In the genomic region with DNA sequence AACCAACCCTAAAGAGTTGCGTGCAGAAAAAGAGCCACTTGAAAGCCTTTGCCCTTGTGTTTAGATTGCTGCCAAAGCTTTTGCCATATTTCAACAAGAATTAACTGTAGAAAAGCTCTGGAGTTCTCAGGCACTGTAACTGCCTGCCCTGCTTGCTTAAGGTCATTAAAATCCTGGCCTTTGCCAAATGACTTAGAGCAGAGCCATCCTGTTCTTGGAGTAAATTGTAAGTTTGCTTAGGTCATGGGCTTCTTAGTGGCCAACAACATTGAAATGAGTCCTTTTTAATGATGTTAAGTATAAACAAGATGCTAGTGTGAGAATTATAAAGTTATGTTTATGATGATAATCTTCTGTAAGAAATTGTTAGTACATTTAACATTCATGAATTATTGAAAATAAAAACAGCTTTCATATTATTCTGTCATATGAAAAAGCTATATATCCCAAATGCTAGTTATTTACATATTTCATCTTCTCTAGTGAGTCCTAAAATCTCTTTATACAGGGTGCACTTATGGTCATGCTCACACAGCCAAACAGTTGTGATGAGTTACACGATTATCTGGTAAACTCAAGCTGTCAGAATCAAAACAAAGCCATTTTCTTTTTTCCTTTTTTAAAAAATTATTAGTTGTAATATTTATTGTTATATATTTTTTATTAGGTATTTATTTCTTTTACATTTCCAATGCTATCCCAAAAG, we compare ENCODE assay signal across 18 mouse cellular contexts.
DNase-seq lines count a peak whose midpoint lies in the region; ATAC-seq and TF ChIP-seq lines count a peak whose summit lies in the region.
"Had no signal": no experiment of that assay in that cellular context is flagged by ENCODE, and none has a peak within 500 bp of the region (broad histone marks: within the 10 kb centered on the region; RNA-seq: fewer than 3 reads in every experiment).

No protein-coding gene starts in this region.

- TF ChIP-seq POLR2A in liver, adult 2 months (IDR thresholded peaks at IDR 0.05; ENCODE audit: extremely low read depth, insufficient read depth, low read length): no peak

- peak; percentile 5 to 15 for DNase-seq in heart, adult 18-20 months
- DNase-seq in heart, postnatal 36 days: no peak
- DNase-seq in liver, adult 2 months (ENCODE audit: extremely low read depth, low read depth, low spot score): peak; percentile 20
- no peak for DNase-seq in liver, postnatal 0 days
- no peak for DNase-seq in yolk sac, embryonic 10.5 days (ENCODE audit: low spot score)
- DNase-seq in left cerebral cortex, adult 18-20 months (ENCODE audit: low spot score in 2 of 2): no peak
- DNase-seq: adrenal gland, postnatal 14 days; cerebellum, adult 11-12 months; cerebellum, adult 9-10 months; cerebellum, postnatal 25 days; gastrocnemius, postnatal 10 days; heart, adult 11 months had no signal

- H3K4me2 ChIP-seq in liver, postnatal 0 days (ENCODE audit: low read depth, low read length): no peak overlapping the region
- no peak overlapping the region for H3K4me2 ChIP-seq in stomach, embryonic 15.5 days
- H3K4me2 ChIP-seq: embryonic facial prominence, embryonic 12.5 days; forebrain, embryonic 15.5 days; heart, embryonic 11.5 days; heart, embryonic 15.5 days; hindbrain, embryonic 15.5 days had no signal

- TF ChIP-seq CTCF in liver, adult 2 months (IDR thresholded peaks at IDR 0.05; ENCODE audit: low read depth, low read length): no peak
- TF ChIP-seq CTCF in liver, postnatal 0 days (IDR thresholded peaks at IDR 0.05; ENCODE audit: low read depth): no peak

- H3K9ac ChIP-seq in liver, adult 2 months (ENCODE audit: low read depth, low read length): no peak overlapping the region
- H3K9ac ChIP-seq in liver, postnatal 0 days (replicated peaks): no peak overlapping the region
- no peak overlapping the region for H3K9ac ChIP-seq in stomach, embryonic 15.5 days
- H3K9ac ChIP-seq: embryonic facial prominence, embryonic 12.5 days; forebrain, embryonic 15.5 days; heart, embryonic 15.5 days; hindbrain, embryonic 15.5 days had no signal

- H3K27ac ChIP-seq in liver, adult 2 months (replicated peaks; ENCODE audit: insufficient read depth, low read depth, low read length): no peak overlapping the region
- no peak overlapping the region for H3K27ac ChIP-seq in liver, postnatal 0 days (ENCODE audit: low read depth)
- H3K27ac ChIP-seq in stomach, embryonic 15.5 days: no peak overlapping the region
- H3K27ac ChIP-seq: embryonic facial prominence, embryonic 12.5 days; forebrain, embryonic 15.5 days; heart, embryonic 15.5 days; hindbrain, embryonic 15.5 days had no signal

- TF ChIP-seq EP300 in liver, postnatal 0 days (IDR thresholded peaks at IDR 0.05; ENCODE audit: low read depth): no peak

- no peaks in the 10 kb centered on the region for H3K4me1 ChIP-seq in liver, adult 2 months (ENCODE audit: control insufficient read depth, insufficient read depth, low read length)
- H3K4me1 ChIP-seq in liver, postnatal 0 days (ENCODE audit: insufficient read depth): no peaks in the 10 kb centered on the region
- H3K4me1 ChIP-seq in stomach, embryonic 15.5 days: no peaks in the 10 kb centered on the region
- H3K4me1 ChIP-seq: embryonic facial prominence, embryonic 12.5 days; forebrain, embryonic 15.5 days; heart, embryonic 15.5 days; hindbrain, embryonic 15.5 days had no signal

- H3K79me2 ChIP-seq in liver, adult 2 months (ENCODE audit: control insufficient read depth, insufficient read depth, low read length): no peaks in the 10 kb centered on the region

- 78% methylated on average over 2 of the region's 2 CpGs for WGBS in liver, adult 2 months
- 71% methylated on average over 2 of the region's 2 CpGs for WGBS in liver, postnatal 0 days (ENCODE audit: insufficient replicate concordance)
- WGBS in stomach, embryonic 15.5 days: 57% methylated on average over 2 of the region's 2 CpGs

- H3K9me3 ChIP-seq in liver, postnatal 0 days (ENCODE audit: low read length): no peaks in the 10 kb centered on the region
- H3K9me3 ChIP-seq in stomach, embryonic 15.5 days: no peaks in the 10 kb centered on the region
- H3K9me3 ChIP-seq: embryonic facial prominence, embryonic 12.5 days; forebrain, embryonic 15.5 days; heart, embryonic 15.5 days; hindbrain, embryonic 15.5 days had no signal

- intact Hi-C loops in heart, postnatal 36 days (cut with DNase I): no loop called here

- H3K36me3 ChIP-seq in liver, adult 2 months (ENCODE audit: control insufficient read depth, insufficient read depth, low read length): no peaks in the 10 kb centered on the region
- H3K36me3 ChIP-seq in liver, postnatal 0 days (replicated peaks; ENCODE audit: insufficient read depth, low read length): no peaks in the 10 kb centered on the region
- no peaks in the 10 kb centered on the region for H3K36me3 ChIP-seq in stomach, embryonic 15.5 days
- H3K36me3 ChIP-seq: embryonic facial prominence, embryonic 12.5 days; forebrain, embryonic 15.5 days; heart, embryonic 15.5 days; hindbrain, embryonic 15.5 days had no signal

- no peaks in the 10 kb centered on the region for H3K27me3 ChIP-seq in liver, adult 2 months (ENCODE audit: control insufficient read depth, insufficient read depth, low read length)
- H3K27me3 ChIP-seq in liver, postnatal 0 days (ENCODE audit: insufficient read depth, low read length): no peaks in the 10 kb centered on the region
- no peaks in the 10 kb centered on the region for H3K27me3 ChIP-seq in stomach, embryonic 15.5 days (replicated peaks)
- H3K27me3 ChIP-seq: embryonic facial prominence, embryonic 12.5 days; forebrain, embryonic 15.5 days; heart, embryonic 15.5 days; hindbrain, embryonic 15.5 days had no signal

- ATAC-seq in liver, postnatal 0 days: no peak
- peak; percentile 58; the same call in 1 of the 2 replicates for ATAC-seq in stomach, embryonic 15.5 days (ENCODE audit: insufficient read depth, low FRiP score, low read depth)
- ATAC-seq: forebrain, embryonic 15.5 days had no signal

- no peak overlapping the region for H3K4me3 ChIP-seq in liver, adult 2 months (ENCODE audit: insufficient read depth, low read depth, low read length)
- no peak overlapping the region for H3K4me3 ChIP-seq in liver, postnatal 0 days (ENCODE audit: low read depth, low read length)
- H3K4me3 ChIP-seq in stomach, embryonic 15.5 days (replicated peaks): no peak overlapping the region
- H3K4me3 ChIP-seq: embryonic facial prominence, embryonic 12.5 days; forebrain, embryonic 15.5 days; heart, embryonic 15.5 days; hindbrain, embryonic 15.5 days had no signal

Comparison
In these comparisons a context has a peak if more than half of its experiments do, and no peak if none do; other contexts are left out.
1. DNase-seq: peak in heart, adult 18-20 months (2 of 2) and liver, adult 2 months (single experiment); none in heart, postnatal 36 days (0 of 2), liver, postnatal 0 days (single experiment), yolk sac, embryonic 10.5 days (single experiment) and left cerebral cortex, adult 18-20 months (0 of 2).